Mouse (Mus musculus) erythroblast, adult 5-6 weeks (primary cell): Measurements from ENCODE around the gene Gabrb3. TPM values are rescaled to one million over a fixed set of nuclear protein-coding genes. Genes with fewer than 3 reads are reported as not detected.
"Not testable (repeated sequence)": the region's sequence is repeated elsewhere in the genome, so short reads cannot be mapped to it uniquely, and the experiment has no call there.

Experiments
- ATAC-seq: replicated peaks from 2 replicates; pipeline ENCODE4 v1.8.0; 2016; ENCODE audit warnings: moderate number of reproducible peaks, mild to moderate bottlenecking, moderate TSS enrichment, inconsistent platforms; ENCODE audit not compliant: poor library complexity, low FRiP score, severe bottlenecking
- total RNA-seq, 2 experiments: library from RNA; stranded (forward) in 1 of 2; stranded (reverse) in 1 of 2; fragments of 150-400 nt in 1 of 2; fragments of 200-764, 138-1000 nt in 1 of 2; gene quantifications; 2 replicates each; pipeline versions ENCODE4 v1.2.3 to v1.2.4; 2015 to 2017; ENCODE audit warnings: low replicate concordance in 2 of 2

Gabrb3 gene
- total RNA-seq, 2 experiments from 2014 or later: not detected

- ATAC-seq: no peak
These were observed 270.3 kb downstream of the Gabrb3 start for GRCm38 (mm10) chr7:57689836-57690235.

- no peak for ATAC-seq
These were observed 280.9 kb downstream of the Gabrb3 start for GRCm38 (mm10) chr7:57700370-57700769.

- no peak for ATAC-seq
These were observed 281.6 kb downstream of the Gabrb3 start for GRCm38 (mm10) chr7:57701046-57701445.

GRCm38 (mm10) chr7:57703580-57703979 is 284.1 kb downstream of the Gabrb3 start:
- ATAC-seq: no peak

GRCm38 (mm10) chr7:57706092-57706491 is 286.6 kb downstream of the Gabrb3 start:
- no peak for ATAC-seq

GRCm38 (mm10) chr7:57706976-57707740 is 287.7 kb downstream of the Gabrb3 start:
- no peak for ATAC-seq

GRCm38 (mm10) chr7:57711709-57712108 is 292.2 kb downstream of the Gabrb3 start:
- ATAC-seq: no peak

GRCm38 (mm10) chr7:57746836-57747235 is 327.3 kb downstream of the Gabrb3 start:
- no peak for ATAC-seq

- ATAC-seq: no peak
These were observed 341.0 kb downstream of the Gabrb3 start for GRCm38 (mm10) chr7:57760466-57760865.

GRCm38 (mm10) chr7:57778754-57779153 is 359.3 kb downstream of the Gabrb3 start:
- no peak for ATAC-seq

- ATAC-seq: not testable (repeated sequence)
These were observed 366.6 kb downstream of the Gabrb3 start for GRCm38 (mm10) chr7:57786102-57786501.

GRCm38 (mm10) chr7:57787520-57787919 is 368.0 kb downstream of the Gabrb3 start:
- no peak for ATAC-seq

GRCm38 (mm10) chr7:57803266-57803665 is 383.8 kb downstream of the Gabrb3 start:
- ATAC-seq: no peak

- ATAC-seq: no peak
These were observed 394.2 kb downstream of the Gabrb3 start for GRCm38 (mm10) chr7:57813716-57814115.

- no peak for ATAC-seq
These were observed 422.9 kb downstream of the Gabrb3 start for GRCm38 (mm10) chr7:57842383-57842896.

- ATAC-seq: no peak
These were observed 448.5 kb downstream of the Gabrb3 start for GRCm38 (mm10) chr7:57867951-57868350.

Other genes with a start within 250 kb of the Gabrb3 start
- gene Gabrg3, start 32.5 kb upstream of the Gabrb3 start, total RNA-seq (2015; ENCODE audit: low replicate concordance): not detected in 2 replicates
- 0.84 TPM in 1 of 2 replicates, not detected in the other for gene Gabrg3, start 32.5 kb upstream of the Gabrb3 start, total RNA-seq (2017; ENCODE audit: low replicate concordance)
- not detected in 2 replicates for gene Gabra5, start 90.4 kb downstream of the Gabrb3 start, total RNA-seq (2015; ENCODE audit: low replicate concordance)
- gene Gabra5, start 90.4 kb downstream of the Gabrb3 start, total RNA-seq (2017; ENCODE audit: low replicate concordance): not detected in 2 replicates